Mouse (Mus musculus) G1E (cell line): ENCODE measurements around the gene Fastkd1.

Experiments used
- CTCF ChIP-seq: IDR thresholded peaks from 2 replicates; pipeline ENCODE4 v1.5.1; 2012; ENCODE audit warnings: low read depth, low read length, inconsistent platforms, mixed read lengths
- POLR2AphosphoS5 ChIP-seq: IDR thresholded peaks from 2 replicates; pipeline ENCODE4 v1.6.1; 2012; ENCODE audit warnings: low read depth, low read length, inconsistent platforms; ENCODE audit not compliant: insufficient replicate concordance

DNA sequence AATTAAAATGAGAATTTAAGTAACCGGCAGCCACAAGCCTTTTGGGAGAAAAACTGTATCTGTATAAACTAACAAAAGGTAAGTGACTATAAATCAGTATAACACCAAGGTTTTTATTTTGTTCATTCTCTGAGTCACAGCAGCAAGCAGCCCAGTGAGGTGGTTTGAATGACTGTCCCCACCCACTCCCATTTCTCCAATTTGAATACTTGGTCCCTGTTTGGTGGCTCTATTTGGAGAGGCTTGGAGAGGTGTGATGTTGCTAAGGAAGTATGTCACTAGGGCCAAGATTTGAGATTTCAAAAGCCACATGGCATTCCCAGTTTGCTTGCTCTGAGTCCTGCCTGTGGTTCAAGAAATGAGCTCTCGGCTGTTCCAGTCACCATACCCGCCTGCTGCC, 23.1 kb downstream of the Fastkd1 start:
- no peak for TF ChIP-seq CTCF
- no peak for TF ChIP-seq POLR2AphosphoS5
